In genomic region chr16:38456812-38457567, GRCm38 (mm10) we compare ENCODE assay signal across 15 mouse cellular contexts. TPM values are rescaled to one million over a fixed set of nuclear protein-coding genes. Genes with fewer than 3 reads are reported as not detected.
A peak's percentile ranks its signal among the peaks of the same experiment; 100 is the strongest.
DNase-seq lines count a peak whose midpoint lies in the region; ATAC-seq and TF ChIP-seq lines count a peak whose summit lies in the region.
"Had no signal": no experiment of that assay in that cellular context is flagged by ENCODE, and none has a peak within 500 bp of the region (broad histone marks: within the 10 kb centered on the region; RNA-seq: fewer than 3 reads in every experiment).

No protein-coding gene starts in this region.

- no peak for TF ChIP-seq CTCF in gastrocnemius, adult 2 months (IDR thresholded peaks at IDR 0.05)

- ATAC-seq in erythroblast, adult 5-6 weeks (replicated peaks; ENCODE audit: low FRiP score, poor library complexity, severe bottlenecking): no peak

- intact Hi-C loops in gastrocnemius, adult 2 months (cut with DNase I): no loop called here
- intact Hi-C loops in gastrocnemius, postnatal 36 days (cut with DNase I): no loop called here

- peak overlapping the region; percentile 28 for H3K4me3 ChIP-seq in gastrocnemius, adult 2 months
- H3K4me3 ChIP-seq: forebrain, embryonic 10.5 days; liver, embryonic 13.5 days; midbrain, embryonic 12.5 days had no signal

- H3K27ac ChIP-seq in gastrocnemius, adult 2 months: no peak overlapping the region
- H3K27ac ChIP-seq: forebrain, embryonic 10.5 days; liver, embryonic 13.5 days; midbrain, embryonic 12.5 days had no signal

- no peak for DNase-seq in gastrocnemius, adult 2 months
- DNase-seq in gastrocnemius, postnatal 36 days: no peak
- peak; percentile 22 to 54 for DNase-seq in spleen, postnatal 36 days (ENCODE audit: low spot score in 2 of 2)
- DNase-seq in spleen, adult 18-20 months: no peak
- peak; percentile 63 for DNase-seq in lung, postnatal 36 days
- DNase-seq in ovary, postnatal 36 days (ENCODE audit: low spot score): no peak
- DNase-seq in right cerebral cortex, adult 18-20 months: no peak
- DNase-seq: adrenal gland, postnatal 10 days; cerebellum, adult 11-12 months; kidney, postnatal 10 days; liver, embryonic 13.5 days; right cerebral cortex, postnatal 25 days had no signal

RNA-seq across cellular contexts. Expression of gene Cd80, which starts 1.6 kb away (rescaled TPM):
- under 1 TPM; 0.13 to 0.31 TPM for total RNA-seq in gastrocnemius, adult 2 months (2021)
- total RNA-seq in gastrocnemius, postnatal 36 days (2021): under 1 TPM; 0.15 to 0.22 TPM
- total RNA-seq in erythroblast, adult 5-6 weeks (2015; ENCODE audit: low replicate concordance): not detected in 2 replicates
- total RNA-seq in erythroblast, adult 5-6 weeks (2017; ENCODE audit: low replicate concordance): 0.77 and 0.98 TPM in 2 replicates

RNA-seq across cellular contexts. Expression of gene Adprh, which starts 4.5 kb away (rescaled TPM):
- 10 to 100 TPM; 17.5 to 20.9 TPM for total RNA-seq in gastrocnemius, adult 2 months (2021)
- total RNA-seq in gastrocnemius, postnatal 36 days (2021): 10 to 100 TPM; 15.7 to 17.7 TPM
- 6.1 and 9.2 TPM in 2 replicates for total RNA-seq in erythroblast, adult 5-6 weeks (2015; ENCODE audit: low replicate concordance)
- 2.2 and 4.6 TPM in 2 replicates for total RNA-seq in erythroblast, adult 5-6 weeks (2017; ENCODE audit: low replicate concordance)

RNA-seq across cellular contexts. Expression of gene Pla1a, which starts 24.0 kb away (rescaled TPM):
- 1 to 10 TPM; 5.3 to 6.3 TPM for total RNA-seq in gastrocnemius, adult 2 months (2021)
- 1 to 10 TPM; 4.2 to 4.7 TPM for total RNA-seq in gastrocnemius, postnatal 36 days (2021)
- total RNA-seq in erythroblast, adult 5-6 weeks (2015; ENCODE audit: low replicate concordance): 3.7 TPM in 1 of 2 replicates, not detected in the other
- 0.28 TPM in 1 of 2 replicates, not detected in the other for total RNA-seq in erythroblast, adult 5-6 weeks (2017; ENCODE audit: low replicate concordance)

Comparison
In these comparisons a context has a peak if more than half of its experiments do, and no peak if none do; other contexts are left out.
1. DNase-seq: peak in spleen, postnatal 36 days (2 of 2) and lung, postnatal 36 days (single experiment); none in gastrocnemius, adult 2 months (single experiment), gastrocnemius, postnatal 36 days (0 of 2), spleen, adult 18-20 months (0 of 2), ovary, postnatal 36 days (single experiment) and right cerebral cortex, adult 18-20 months (single experiment).